Mouse (Mus musculus) heart, postnatal 25 days (tissue): Measurements from ENCODE around the gene Dock6. TPM values are rescaled to one million over a fixed set of nuclear protein-coding genes. Genes with fewer than 3 reads are reported as not detected.
A peak's percentile ranks its signal among the peaks of the same experiment; 100 is the strongest.
"Not testable (repeated sequence)": the region's sequence is repeated elsewhere in the genome, so short reads cannot be mapped to it uniquely, and the experiment has no call there.

Experiments used
- DNase-seq: peaks from one replicate; pipeline ENCODE4 v3.0.0; 2022; ENCODE audit warnings: low spot score
- intact Hi-C: fragments of 180-260 bp; cut with DNase I; formaldehyde crosslinking; loops from one replicate; pipeline ENCODE4 v1.15.1; 2025
- total RNA-seq, 2 experiments: library from RNA; stranded (reverse); gene quantifications; 2 replicates each; pipeline ENCODE4 v1.2.3; 2021

The Dock6 gene
- total RNA-seq, 2 experiments from 2014 or later, result 34.9 to 36.9 TPM

- DNase-seq, result no peak
- intact Hi-C loops, result no loop called here
Measured at GRCm38 (mm10) chr9:21818561-21818960, 33.9 kb downstream of the Dock6 start.

DNA sequence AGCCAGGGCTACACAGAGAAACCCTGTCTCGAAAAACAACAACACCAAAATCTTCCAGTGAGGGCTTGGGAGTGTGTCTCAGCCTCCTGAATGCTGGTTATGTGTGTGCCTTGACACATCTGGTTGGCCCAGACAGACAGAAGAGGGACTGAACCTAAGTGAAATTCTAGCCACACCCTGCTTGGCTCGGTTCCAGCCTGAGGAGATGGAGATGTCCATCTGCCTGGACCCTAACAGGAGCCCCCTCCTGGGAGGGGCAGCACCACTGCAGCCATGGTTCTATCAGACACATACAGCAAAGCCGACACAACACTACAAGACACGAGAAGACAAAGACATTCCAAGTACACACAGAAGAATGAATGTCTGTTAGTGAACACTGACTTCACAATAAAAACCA is 34.3 kb downstream of the Dock6 start:
- no peak for DNase-seq
- intact Hi-C loops, result no loop called here

DNA sequence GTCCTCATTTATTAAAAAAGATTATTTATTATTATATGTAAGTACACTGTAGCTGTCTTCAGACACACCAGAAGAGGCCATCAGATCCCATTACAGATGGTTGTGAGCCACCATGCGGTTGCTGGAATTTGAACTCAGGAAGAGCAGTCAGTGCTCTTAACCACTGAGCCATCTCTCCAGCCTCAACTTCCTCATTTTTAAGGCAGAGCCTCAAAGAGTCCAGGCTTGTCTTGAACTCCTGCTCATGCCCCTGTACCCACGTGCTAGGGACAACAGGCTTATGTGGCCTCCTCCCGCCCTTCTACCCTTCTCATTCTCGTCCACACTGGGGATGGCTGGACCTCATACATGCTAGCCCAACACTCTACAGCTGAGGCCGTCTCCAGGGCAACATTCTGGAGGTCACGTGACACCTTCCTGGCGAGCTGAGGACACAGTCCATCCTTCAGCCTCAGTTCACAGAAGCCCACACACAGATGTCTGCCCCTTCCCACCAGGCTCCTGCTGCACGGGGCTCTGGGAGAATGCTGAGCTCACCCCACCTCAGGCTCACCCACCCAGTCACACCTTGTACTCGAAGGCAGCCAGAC is 35.6 kb downstream of the Dock6 start:
- no peak for DNase-seq
- intact Hi-C loops, result no loop called here

DNA sequence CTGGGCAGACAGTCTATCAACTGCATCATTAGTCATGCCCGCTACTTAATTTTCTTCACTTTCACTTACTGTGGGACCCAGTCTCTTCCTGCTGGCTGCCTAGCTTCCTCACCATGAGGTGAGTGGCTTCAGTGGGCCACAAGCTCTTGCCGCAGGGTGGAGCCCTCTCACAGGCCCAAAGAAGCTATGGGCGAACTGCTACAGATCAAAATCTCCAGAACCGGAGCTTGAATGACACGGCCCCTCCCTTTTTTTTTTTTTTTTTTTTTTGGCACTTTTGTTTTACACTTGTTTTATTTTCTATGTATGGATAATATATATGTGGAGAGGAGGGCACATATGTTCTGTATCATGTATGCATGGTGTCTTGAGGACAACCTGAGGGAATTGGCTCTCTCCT is 41.3 kb downstream of the Dock6 start:
- no peak for DNase-seq
- intact Hi-C loops, result no loop called here

GRCm38 (mm10) chr9:21808561-21808960 is 43.9 kb downstream of the Dock6 start:
- intact Hi-C loops, result loop anchor here (5.0 to 10.0 kb wide), 2 partner anchors 116 to 204 kb away; no protein-coding TSS in a partner anchor

GRCm38 (mm10) chr9:21806976-21807375 is 45.5 kb downstream of the Dock6 start:
- no peak for DNase-seq
- intact Hi-C loops, result loop anchor here (5.0 to 10.0 kb wide), 2 partner anchors 115 to 202 kb away; no protein-coding TSS in a partner anchor

More at GRCm38 (mm10) chr9:21808561-21808960, 43.9 kb downstream of the Dock6 start:
- no peak for DNase-seq

- intact Hi-C loops, result loop anchor here (5.0 to 10.0 kb wide), 2 partner anchors 114 to 202 kb away; no protein-coding TSS in a partner anchor
Measured at GRCm38 (mm10) chr9:21806363-21806762, 46.1 kb downstream of the Dock6 start.

GRCm38 (mm10) chr9:21803986-21804644 is 48.3 kb downstream of the Dock6 start:
- DNase-seq, result peak; percentile 76
- intact Hi-C loops, result loop anchor here (1.0 to 10.0 kb wide), 3 partner anchors 17 to 199 kb away; no protein-coding TSS in a partner anchor

More at GRCm38 (mm10) chr9:21806363-21806762, 46.1 kb downstream of the Dock6 start:
- DNase-seq, result no peak

GRCm38 (mm10) chr9:21801591-21801990 is 50.8 kb downstream of the Dock6 start:
- intact Hi-C loops, result loop anchor here (10.0 kb wide), 1 partner anchor 197 kb away; no protein-coding TSS in a partner anchor
- no peak for DNase-seq

DNA sequence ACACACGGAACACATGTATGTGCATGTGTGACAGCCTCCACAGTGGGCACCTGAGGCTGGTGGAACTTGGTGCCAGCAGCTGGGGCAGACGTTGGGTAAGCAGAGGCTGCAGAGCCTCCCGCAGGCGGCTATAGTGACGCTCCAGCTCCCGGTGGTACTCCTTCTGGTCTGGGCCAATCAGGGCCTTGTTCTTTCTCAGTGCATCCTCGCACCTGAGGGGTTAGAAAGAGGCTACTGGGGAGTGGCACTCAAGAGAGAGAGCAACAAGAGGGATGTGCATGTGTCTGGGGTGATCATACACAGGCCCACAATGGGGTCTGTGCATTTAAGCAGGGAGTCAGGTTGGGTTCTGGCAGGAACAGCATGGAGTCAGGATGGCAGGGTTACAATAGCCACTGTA is 51.3 kb downstream of the Dock6 start:
- DNase-seq, result no peak
- intact Hi-C loops, result loop anchor here (10.0 kb wide), 1 partner anchor 196 kb away; no protein-coding TSS in a partner anchor

- intact Hi-C loops, result no loop called here
- no peak for DNase-seq
Measured at GRCm38 (mm10) chr9:21799010-21799350, 53.5 kb downstream of the Dock6 start.

- peak; percentile 85 for DNase-seq
- intact Hi-C loops, result no loop called here
Measured at GRCm38 (mm10) chr9:21798345-21799009, 54.0 kb downstream of the Dock6 start, which contains the start of gene Kank2. Gene Kank2 (minus strand): TSS chr9:21798744.

DNA sequence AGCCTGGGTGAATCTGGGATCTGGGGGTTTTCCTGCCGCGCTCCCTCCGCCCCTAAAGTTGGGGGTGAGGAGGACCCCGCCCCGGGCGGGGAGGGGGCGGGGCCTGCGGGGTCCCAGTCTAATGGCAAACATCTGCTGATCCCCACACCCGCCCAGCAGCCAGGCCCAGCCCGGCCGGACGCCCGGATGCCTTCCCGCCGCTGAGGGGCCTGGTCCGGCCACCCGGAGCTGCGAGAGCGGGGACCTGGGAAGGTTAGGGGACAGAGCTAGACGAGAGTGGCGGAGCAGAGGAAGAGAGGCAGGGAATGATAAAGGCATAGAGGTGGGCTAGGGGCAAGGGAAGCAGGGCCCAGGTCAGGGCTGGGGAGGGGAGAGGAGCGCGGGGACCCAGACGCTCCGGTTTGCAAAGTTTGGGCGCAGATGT is 54.5 kb downstream of the Dock6 start:
- peak; percentile 72 for DNase-seq
- intact Hi-C loops, result no loop called here

DNA sequence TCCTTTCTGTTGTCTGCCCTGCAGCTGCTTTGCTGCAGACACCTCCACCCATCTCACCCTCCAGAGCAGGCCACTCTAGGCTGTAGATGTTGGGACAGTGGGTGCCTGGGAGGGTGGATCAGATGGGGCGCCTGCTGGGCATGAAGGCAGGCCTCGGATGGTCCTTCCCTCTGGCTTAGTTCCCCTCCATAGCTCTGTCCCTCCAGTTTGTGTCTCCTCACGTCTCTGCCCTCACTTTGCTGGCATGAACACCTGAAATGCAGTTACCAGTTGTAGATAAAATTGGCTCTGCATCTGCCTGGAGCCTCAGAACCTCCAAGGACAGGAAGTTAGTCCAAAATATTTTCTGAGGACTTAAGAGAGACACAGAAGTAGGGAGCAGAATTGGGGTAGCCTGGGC is 55.5 kb downstream of the Dock6 start:
- intact Hi-C loops, result no loop called here
- no peak for DNase-seq

DNA sequence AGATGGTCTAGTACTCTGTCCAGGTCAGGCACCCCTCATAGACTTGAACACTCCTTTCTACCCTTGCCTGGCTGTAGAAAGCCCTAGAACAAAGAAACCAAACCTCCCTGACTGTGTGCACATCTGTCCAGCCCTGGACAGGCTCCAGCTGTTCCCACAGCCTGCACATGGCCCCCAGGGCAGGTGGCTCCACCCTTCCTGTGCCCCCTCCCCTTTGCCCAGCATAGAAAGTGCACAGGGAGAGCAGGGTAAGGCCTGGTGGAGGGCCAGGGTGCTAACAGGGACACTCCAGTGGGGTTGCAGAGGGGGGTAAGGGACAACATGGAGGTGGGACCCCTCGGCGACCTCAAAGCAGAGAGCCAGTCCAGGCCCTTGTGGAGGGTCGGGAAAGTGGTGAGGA is 56.2 kb downstream of the Dock6 start:
- DNase-seq, result no peak
- intact Hi-C loops, result no loop called here

GRCm38 (mm10) chr9:21795579-21795978 is 56.9 kb downstream of the Dock6 start:
- intact Hi-C loops, result no loop called here

GRCm38 (mm10) chr9:21794925-21795324 is 57.5 kb downstream of the Dock6 start:
- intact Hi-C loops, result no loop called here

More at GRCm38 (mm10) chr9:21795579-21795978, 56.9 kb downstream of the Dock6 start:
- DNase-seq, result no peak

DNA sequence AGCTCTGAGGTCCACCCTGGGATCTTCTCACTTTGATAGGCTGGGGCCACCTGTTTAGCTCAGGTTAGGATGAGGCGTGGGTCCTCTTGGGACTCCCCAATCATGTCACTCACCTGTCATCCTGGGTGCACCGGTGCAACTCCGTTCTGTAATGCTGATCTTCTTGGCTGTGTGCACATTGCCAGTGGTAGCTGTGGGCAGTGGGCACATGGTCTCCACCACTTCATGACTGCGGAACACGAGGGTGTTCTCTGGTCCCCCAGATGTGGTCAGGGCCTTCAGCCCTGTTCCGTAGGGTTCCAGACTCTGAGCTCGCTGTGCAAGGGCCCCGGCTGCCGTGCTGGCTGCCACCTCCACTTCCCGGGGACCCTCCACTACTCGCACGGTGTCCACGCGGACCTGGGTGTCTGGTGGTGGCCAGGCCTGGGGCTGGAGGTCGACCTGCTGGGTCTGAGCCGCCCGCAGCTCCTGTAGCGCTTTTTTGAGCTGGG is 58.0 kb downstream of the Dock6 start:
- intact Hi-C loops, result no loop called here
- no peak for DNase-seq

More at GRCm38 (mm10) chr9:21794925-21795324, 57.5 kb downstream of the Dock6 start:
- DNase-seq, result no peak

GRCm38 (mm10) chr9:21793507-21793906 is 58.9 kb downstream of the Dock6 start:
- DNase-seq, intact Hi-C loops: not testable (repeated sequence)

DNA sequence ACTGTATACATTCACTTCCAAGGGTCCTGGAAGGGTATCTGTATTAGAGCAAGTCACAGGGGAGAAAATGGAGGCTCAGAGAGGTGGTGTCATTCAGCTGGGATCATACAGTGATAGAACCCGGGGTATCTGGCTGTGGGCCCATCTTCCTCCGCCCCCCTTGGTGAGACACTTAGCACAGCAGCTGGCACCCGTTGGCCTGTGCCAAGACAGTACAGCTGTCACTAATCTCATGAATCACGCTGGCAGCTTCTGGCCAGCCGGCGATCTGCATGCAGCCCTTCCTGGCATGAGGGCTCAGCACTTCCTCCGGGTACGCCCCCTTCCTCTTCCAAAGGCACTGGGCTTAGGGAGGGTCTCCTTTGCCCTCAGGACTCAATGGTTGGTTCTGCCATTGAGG is 59.8 kb downstream of the Dock6 start:
- intact Hi-C loops, result no loop called here
- DNase-seq, result no peak
